Mouse (Mus musculus): ENCODE results near the gene Spsb4.

Gene Spsb4

DNA sequence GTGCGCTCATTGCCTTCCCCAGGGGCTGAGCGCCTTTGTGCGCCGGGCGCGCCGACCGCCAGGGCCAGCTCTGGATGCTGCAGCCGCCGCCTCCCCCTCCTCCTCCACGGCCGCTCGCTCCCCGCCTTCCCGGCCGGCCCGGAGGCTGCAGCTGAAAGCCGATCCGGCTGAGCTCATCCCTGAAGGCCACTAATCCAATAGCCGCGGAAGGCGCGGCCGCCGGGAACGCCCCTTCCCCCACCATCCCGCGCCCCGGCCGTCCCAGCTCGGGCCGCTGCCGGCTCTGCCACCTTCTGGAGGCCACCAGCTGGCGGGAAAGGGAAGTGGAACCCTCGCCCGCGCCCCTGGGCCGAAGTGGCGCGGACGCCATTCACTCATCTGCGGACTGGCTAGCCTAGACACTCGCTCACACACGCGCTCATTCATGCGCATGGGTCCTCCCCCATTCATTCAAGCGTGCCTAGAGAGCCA lies at the start of gene Spsb4:
Gene Spsb4, minus strand, starts transcription at position 167 of the 471 bp plus-strand sequence.
- DNase-seq, result peak; percentile 61

DNA sequence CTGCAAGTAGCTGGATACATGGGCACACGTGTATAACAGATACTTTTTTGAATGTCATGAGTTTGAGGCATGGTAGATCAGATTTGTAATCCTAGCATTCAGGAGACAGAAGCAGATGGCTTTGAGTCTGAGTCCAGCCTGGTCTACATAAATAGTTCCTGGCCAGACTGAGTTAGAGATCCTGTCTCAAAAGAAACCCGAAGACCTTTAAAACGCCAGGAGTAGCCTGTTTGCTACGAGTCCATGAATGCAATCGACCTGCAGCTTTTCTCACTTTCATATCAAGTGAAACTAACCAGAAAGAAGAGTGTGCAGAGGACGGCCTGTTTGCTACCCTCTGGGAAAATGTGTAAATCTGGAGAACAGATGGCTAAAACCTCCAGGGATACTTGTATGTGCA lies 49.1 kb upstream of the Spsb4 start:
- no peak for DNase-seq

DNA sequence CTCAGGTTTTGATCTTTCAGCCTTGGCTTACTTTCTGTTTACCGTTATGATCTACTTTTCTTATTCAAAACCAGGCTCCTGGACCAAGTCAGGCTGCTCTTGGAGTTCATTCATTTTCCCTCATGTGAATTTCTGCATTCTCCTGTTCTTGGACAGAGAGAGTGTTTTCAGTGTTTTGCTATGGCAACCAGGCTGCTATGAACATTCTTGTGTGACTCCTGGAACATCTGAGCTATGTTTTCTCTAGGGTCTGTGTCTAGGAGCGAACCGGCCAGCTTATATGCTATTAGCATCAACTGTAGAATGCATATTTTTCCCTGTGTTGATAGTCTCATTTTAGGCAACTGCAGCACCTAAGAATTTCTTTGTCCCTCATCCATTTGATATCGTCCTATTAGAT lies 47.2 kb upstream of the Spsb4 start:
- no peak for DNase-seq

DNA sequence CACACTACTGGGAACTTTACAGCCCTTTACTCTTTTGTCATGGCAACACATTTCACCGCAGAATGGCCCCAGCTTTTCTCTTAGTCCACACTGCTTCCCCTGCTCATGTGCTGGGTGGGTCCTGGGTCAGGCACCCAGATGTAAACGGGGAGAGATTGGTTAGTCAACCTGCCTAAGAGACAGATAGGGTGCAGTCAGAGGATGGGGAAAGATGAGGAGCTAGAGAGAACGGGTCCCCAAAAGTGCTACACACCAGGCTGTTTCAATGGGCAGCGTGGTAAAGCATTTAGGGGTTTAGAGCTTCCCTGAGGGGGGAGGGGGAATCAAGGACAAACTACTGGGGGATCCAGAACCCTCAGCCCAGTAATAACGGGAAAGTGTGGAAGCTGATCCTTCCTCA lies 46.6 kb upstream of the Spsb4 start:
- DNase-seq, result no peak

DNA sequence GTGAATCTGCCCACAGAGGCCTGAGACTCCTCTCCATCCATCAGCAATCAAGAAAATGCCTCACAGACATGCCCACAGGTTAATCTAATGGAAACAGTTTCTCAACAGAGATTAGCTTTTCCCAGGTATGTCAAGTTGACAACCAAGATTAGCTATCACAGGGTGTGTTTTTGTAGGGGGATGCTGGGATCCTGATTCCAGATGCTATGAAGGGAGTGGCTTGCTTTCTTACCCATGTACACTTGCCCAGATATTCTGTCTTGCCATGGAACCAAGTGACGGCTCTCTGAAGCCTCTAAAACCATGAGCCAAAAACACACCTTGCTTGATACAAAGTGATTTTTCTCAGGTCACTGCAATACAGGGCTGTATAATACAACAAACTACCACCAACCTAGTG lies 45.5 kb upstream of the Spsb4 start:
- DNase-seq, result no peak

DNA sequence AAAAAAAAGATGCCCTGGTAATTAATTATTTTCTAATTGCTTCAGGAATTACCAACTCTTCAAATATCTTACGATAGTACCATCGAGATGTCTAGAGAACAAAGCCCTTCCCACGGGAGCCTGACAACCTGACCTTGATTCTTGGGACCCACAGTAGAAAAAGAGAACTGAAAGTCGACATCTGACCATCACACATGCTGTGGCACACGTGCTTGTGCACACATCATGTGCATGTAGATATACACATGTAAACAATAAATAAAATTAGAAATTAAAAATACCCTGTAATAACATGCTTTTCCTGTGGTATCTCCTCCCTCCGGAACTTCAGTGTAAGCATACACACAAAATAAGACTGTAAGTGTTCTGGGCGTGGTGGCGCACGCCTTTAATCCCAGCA lies 43.1 kb upstream of the Spsb4 start:
- DNase-seq, result no peak

DNA sequence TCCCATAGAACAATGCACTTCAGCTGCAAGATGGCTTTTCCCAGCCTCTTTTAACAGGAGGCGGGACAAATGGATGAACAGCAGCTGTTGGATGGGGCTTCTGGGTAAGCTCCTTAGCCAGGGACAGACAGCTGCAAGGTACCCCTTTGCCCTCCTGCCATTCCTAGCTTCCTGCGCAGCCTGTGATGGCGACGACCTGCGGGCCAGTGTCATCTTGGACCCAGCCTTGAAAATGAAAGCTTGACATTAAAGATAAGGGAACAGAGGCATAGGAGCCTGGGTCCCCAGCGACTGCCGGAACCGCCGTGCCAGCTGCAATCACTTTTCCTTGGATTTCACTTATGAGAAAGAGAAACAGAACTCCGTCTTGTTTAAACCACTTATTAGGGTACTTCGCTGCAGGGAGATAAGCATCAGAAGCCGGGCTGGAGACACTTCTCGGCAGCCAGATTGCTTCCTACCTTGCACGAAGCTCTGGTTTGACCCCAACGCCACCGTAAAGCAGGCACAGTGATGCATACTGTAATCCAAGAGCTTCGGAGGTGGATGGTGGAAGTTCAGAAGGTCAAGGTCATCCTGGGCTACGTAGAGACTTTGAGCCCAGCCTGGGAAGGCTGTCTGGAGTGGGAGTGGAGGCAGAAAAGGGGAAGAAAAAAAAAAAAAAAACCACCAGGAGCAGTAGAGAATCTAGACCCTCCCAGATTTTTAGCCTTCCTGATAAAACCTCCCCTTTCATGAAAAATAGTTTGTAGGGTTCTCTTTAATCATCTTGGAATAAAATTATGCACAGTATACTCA lies 38.1 kb upstream of the Spsb4 start:
- DNase-seq, result no peak

DNA sequence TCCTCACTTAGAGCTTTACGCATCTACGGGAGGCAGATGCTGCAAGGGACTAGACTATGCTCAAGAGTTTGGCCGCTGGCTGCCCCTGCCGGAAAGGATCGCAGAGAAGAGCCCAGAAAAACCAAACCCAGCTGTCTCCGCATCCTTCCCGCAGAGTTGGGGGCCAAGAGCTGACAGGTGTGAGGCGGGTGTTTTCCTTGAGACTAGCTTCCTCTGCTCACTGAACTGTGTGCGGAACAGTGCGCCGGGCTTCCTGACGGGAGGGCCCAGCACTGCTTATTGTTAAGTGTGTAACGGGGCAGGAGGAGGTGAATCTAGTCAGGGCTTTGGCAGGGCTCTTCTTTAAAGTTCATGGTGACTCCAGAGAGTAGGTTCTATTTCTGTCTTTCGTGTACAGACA lies 37.3 kb upstream of the Spsb4 start:
- DNase-seq, result no peak

DNA sequence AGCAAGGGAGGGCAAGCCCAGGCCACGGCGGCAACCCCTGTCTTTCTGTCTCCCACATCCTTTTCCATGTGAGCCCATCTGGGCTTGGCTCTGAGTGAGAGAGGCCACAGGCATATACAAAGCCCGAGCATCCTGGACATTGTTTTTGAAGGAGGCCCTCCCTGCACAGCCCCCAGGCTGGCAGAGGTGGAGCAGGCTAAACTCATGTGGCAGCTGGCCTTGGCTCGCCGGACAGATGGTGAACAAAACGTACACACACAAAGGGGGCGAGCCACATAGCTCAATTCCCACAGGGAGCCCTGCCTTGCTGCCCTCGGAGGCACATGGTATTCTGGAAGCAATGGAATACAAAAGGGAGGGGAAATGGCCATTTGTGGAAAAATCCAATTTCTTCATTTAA lies 32.5 kb upstream of the Spsb4 start:
- DNase-seq, result no peak

DNA sequence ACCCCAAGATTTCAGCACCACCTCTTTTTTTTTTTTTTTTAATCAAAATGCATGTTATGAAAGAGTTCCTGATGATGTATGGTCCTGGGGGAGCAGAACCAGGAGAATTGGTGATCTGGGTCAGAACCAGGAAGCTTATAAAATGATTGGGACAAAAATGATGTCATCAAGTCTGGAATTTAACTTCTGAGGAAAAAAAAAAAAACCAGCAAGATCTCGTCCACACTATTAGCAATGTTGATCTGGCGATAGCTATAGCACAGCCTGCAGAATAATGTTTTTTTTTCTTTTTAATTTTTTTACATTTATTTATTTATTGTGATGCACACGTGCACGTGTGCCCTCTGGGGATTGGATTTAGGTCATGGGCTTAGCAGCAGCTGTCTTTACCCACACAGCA lies 27.6 kb upstream of the Spsb4 start:
- DNase-seq, result no peak

DNA sequence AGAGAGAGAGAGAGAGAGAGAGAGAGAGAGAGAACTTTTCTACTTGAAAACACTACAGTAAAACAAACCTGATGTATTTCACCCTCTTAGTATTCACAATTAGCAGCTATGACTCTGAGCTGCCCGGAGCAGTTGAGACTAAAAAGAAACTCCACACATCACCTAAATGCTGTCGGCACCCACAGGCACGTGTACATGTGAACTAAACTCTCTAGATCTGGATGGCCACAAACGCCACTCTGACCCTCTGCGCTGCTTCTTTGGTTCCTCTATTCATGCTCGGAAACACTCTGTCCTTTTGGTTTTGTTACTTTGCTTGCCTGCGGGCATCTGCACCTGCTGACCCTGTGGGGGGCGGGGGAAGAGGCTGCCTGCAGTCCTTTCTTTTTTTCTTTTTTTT lies 23.0 kb upstream of the Spsb4 start:
- no peak for DNase-seq

DNA sequence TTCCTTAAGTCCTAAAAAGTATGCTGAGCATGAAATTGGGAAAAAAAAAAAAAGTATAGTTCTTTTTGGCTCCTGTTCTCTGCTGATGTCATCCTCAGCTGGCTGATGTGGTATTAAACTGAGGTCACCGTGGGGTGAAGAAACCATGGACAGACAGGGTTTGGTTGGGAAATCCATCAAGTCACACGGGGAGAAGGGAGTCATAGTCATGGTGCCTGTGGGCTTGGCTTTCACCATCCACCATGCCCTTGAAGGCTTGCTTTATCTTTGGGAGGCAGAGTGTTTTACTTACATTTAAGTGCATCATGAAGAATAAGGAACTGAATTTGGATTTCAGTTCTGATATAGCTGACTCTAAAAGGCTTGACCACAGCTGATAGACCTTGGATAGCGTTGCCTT lies 19.4 kb upstream of the Spsb4 start:
- DNase-seq, result no peak

DNA sequence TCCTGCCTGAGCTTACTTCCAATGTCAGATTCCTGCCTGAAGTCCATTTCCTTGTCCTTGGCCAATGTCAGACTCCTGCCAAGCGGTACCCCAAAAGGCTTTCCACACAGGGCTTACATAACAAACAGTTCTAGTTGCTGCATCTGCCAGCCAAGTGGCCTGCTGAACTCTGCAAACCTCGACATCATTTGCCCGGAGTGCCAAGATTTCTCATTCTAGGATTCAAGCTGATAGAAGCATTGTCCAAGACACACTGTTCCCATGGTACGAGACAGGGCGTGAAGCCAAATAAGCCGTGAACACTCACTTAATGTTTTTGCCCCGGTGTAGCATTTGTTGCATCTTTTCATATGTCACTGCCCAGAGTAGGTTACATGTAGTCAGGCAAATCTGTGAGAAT lies 18.0 kb upstream of the Spsb4 start:
- DNase-seq, result no peak

DNA sequence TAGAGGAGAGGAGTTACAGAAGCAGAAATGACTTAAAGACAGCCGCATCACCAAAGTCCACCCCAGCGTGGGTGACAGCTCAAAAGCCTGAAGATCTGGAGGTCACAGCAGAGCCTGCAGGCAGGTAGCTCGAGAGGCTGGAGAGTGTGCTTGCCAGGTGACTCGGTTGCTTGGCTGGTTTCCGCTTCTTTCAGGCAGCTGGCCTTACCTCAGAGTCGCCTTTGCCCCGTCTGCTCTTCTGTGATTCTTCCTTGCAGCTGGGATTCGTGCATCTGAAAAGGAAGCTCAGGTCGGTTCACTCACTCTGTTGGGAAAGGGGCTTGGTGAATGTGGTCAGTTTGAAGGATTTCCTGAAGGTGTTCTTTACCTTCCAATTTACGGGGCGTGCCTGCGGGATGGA lies 8.7 kb upstream of the Spsb4 start:
- no peak for DNase-seq

DNA sequence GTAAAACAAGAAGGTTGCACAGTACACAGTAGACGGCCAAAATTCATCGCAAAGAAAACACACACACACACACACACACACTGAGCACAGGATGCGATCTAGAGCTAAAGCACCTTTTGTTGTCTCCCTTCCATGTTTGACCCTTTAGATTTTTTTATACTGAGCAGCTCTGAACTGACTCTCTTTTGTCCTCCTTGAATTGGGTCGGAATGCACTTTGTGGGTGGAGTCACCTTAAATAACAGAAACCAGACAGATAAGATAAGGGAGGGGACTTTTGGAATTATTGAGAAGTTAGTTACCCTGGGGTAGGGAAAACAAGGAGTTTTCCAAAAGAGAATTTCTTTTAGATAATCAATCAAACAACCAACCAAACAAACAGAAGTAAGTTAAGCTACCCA lies 7.4 kb upstream of the Spsb4 start:
- DNase-seq, result no peak

DNA sequence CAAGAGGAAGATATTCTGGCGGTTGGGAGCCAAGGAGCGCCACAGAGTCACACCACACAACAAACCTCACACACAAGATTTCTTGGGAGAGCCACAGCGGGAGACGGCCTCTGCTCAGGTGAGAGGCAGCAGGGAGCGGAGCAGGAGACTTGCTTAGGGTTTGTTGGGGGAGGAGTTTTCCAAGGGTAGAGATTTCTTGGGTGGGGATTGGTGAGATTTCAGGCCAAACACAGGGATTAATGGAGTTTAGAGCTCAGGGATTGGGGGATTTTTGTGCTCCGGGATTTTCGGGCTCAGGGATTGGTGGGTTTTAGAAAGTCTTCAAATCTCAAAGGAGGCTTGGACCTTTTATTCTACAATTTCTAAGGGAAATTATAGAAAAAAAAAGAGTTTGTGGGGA lies 5.8 kb upstream of the Spsb4 start:
- DNase-seq, result no peak

DNA sequence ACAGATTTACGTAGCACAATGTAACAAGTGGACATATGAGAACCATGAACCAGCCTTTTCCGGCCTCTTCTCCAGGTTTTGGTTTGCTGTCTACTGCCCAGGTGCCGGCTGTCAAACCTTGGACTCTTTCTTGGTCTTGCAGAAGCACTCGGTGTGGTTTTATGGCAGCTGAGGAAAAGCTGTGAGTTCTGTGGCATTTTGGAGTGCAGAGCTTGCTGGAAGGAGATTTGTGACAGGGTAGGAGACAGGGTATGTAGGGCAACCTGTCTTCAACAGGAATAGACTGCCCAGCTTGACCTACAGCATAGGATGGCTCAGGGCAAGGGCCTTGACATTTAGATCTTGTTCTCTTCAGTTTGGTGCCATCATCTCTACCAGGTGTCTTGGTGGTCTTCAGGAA lies 4.3 kb upstream of the Spsb4 start:
- DNase-seq, result no peak

DNA sequence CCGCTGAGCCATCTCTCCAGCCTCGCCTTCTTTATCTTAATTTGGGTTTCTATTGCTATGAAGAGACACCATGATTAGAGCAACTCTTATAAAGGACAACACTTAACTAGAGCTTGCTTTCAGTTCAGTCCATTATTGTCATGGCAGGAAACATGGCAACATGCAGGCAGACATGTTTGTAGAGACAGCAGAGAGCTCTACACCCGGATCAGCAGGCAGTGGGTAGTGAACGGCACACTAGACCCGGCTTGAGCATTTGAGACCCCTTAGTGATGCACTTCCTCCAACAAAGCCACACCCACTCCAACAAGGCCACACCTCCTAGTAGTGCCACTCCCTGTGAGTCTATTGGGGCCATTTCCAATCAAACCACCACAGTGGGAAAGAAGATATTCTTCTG lies 3.7 kb upstream of the Spsb4 start:
- no peak for DNase-seq

DNA sequence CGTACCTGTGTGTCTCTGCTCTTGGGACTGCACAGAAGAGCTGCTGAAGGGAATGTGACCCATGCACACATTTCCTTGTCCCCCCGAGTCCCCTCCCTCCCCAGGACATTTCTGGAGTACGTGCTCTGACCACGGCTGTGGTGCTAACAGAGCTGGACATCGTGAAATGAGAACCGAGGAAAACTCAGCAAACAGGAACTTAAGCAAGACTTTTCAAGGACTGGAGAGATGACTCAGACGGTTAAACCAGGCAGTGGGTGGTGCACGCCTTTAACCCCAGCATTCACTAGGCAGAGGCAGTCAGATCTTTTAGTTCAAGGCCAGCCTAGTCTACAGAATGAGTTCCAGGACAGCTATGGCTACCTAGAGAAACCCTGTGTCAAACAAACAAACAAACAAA lies 1.5 kb upstream of the Spsb4 start:
- no peak for DNase-seq

DNA sequence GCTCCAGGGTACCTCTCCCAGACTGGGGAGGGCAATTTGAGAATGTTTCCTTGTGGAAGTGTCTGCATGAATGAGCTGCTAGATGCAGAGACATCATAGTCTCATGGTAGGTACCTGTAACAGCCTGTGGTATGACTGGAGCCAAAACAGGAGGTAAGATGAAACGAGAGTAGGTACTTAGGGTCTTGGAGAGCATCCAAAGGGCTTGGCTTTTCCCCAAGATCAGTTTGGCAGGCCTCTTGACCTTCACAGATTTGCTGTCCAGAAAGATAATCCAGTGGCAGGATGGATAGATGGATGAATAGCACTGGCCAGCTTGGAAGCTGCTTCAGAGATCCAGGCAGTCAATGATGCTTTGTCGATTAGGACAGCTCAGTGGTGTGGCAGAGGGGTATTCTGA lies 1.0 kb upstream of the Spsb4 start:
- DNase-seq, result no peak

DNA sequence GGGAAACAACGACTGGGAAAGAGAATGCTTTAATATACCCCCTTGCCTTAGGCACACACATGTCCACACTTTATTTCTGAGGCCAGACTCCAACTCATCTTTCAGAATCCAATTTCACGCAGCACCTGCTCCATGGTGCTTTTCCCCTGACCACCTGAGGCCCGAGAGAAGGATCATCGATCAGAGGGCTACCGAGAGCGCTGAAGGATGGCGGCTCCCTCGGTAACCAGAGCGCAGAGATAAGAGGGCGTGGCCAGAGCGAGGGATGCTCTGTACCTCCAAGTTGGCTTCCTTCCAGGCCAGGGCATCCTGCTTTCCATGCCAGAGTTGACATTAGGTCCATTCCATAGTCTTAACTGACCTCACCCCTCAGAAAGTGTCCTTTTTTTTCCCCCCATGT lies 588 bp upstream of the Spsb4 start:
- DNase-seq, result no peak

DNA sequence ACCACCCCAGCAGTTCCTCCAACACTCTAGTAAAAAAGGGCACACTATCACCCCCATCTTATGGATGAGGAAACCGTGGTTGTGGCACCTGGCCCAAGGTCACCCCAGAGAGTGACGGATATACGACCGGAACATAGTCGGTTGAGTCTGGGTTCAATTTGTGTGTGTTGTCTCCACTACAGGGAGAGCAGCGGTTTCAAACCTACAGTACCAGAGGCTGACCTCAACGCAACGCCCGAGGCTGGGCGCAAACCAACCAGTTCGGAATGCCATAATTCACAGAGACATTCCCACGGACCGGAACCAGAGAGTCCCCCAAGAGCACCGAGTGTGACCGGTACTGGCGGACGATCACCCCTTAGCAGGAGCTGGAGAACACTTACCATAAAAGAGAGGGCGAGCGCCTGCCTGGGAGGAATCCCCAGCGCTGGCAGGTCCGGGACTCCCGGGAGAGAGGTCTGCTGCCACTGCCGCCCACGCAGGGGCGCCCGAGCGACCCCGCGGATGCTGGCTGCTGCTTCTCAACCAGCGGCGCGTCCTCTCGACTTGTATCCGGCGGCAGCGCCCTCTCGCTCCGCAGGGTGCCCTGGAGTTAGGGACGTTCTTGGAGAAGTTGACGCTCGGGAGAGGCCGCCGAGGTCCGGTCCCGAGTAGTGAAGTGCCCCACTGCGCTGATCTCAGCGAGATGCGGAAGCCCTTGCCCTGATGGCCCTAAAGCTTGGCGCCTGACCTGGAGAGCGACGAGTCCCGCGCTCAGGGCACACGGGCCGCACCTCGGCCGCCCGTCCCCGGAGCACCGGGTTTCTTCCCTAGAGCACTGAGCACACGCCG lies 617 bp downstream of the Spsb4 start:
- peak; percentile 85 for DNase-seq

DNA sequence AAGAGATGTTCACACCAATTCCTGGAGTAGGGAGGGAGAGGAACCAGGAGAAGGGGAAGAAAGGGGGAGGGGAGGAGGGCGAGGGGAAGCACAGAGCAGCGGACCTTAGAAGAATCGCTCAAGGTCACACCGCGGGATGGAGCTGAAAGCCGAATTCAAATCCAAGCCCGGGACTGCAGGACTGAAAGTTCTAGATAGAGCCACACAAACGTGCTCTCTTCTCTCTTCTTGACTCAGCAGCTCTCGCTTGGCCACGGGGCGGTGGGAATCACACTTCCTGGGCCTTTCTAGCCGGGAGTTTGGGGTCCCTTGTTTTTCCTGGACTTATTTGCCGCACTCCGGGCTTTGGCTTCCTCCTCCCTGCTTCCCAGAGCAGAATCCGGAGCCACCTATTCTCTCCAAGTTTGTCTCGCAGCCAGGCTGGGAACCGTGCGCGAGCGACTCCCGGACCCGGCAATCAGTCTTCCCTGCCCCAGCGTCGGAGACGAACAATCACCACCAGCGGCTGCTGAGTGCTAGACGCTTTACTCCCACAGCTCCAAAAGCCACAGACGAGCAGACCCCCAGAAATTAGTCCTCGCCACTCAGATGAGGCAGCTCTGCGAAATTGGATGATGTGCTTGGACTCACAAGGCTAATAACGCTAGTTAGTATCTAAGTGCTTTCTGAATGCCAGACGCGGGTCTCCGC lies 1.4 kb downstream of the Spsb4 start:
- DNase-seq, result peak; percentile 33

DNA sequence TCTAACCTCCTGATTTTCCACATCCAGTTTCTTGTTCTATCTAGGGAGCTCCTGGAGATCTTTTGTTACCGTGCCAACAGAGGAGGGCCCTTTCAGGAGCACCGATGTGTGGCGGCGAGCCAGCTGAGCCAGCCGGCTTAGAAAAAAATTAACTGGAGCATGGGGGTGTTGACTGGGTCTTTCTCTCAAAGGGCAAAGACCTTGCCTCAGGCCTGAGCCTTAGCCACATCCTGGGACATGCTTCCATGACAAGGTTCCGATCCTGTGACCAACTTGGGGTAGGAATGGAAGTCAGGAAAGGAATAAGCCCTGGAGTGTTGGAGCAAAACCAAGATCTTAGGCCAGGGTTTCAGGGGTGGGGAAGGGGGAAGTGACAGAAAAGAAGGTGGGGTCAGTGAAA lies 2.9 kb downstream of the Spsb4 start:
- DNase-seq, result no peak
